Mouse (Mus musculus): ENCODE measurements around the gene Atp1b2. TPM values are rescaled to one million over a fixed set of nuclear protein-coding genes. Genes with fewer than 3 reads are reported as not detected.

Atp1b2 gene
- 1 to 10 TPM; 5.4 to 6.9 TPM for total RNA-seq (2023)

DNA sequence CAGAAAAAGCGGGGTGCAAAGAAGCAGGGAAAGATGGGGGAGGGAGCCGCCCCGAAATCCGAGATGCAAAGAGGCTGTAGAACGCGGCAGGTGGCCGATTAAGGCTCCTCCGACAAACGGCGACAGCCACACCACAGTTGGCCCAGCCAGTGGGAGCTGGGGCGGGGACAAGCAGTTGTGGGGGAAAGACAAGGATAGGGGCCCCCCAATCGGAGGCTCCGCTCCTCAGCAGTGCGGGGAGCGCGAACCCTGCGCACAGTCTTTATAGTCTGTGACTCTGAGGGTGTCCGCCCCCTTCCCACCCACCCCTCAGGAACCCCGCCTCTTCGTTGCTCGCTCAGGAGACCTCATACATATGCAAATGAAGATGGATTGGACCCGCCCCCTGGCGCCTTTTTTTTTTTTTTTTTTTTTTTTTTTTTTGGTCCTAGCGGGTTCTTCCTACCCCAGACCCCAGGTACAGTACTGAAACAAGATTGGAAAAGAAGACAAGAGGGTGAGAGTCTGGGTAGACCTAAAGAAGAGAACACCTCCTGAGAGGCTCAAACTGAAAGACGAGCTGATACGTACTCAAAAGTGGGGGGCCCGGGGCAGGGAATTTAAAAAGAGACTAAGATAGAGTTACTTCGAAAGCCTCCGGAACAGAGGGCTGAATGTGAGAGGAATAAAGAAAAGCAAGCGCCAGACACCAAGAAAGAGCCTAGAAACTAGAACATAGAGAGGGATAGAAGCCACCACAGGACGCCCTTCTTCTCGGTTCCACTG lies at the start of gene Atp1b2:
Gene Atp1b2, minus strand, starts transcription at position 217 of the 765 bp plus-strand sequence.

GRCm38 (mm10) chr11:69632284-69633089 lies 26.7 kb upstream of the Atp1b2 start, which contains the start of gene Fxr2:
TSS of gene Fxr2 (plus strand) at chr11:69632990.

DNA sequence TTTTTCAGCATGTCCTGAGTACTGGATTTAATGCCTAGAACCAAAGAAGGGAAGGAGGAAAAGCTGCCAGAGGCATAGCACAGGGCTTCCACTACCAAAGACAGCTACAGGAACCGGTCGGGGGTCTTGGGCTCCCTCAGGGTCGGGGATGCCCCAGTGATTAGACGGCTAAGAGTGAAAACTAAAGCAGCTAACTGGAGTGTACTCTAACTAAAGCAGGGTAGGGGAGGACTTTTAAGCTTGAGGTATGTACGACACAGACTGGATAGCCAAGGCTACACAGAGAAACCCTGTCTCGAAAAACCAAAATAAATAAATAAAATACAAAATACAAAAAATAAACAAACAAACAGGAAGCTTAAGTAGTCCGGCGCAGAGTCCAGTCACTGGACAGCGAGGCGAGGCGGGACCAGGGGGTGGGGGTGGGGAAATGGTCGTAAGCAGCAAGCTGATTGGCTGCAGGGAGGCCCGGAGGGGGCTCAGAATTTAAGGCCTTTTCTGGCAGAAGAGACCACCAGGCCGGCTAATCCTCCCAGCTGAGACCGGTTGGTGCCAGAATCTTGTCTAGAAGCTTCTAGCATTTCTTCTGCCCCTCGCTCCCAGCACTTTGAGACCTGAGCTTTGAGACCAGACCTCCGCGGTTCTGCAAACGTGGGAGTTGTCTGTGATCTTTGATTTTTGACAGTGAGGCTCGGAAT lies 16.0 kb upstream of the Atp1b2 start, which contains the start of gene Sat2:
Gene Sat2, plus strand, starts transcription at position 454 of the 698 bp plus-strand sequence.

DNA sequence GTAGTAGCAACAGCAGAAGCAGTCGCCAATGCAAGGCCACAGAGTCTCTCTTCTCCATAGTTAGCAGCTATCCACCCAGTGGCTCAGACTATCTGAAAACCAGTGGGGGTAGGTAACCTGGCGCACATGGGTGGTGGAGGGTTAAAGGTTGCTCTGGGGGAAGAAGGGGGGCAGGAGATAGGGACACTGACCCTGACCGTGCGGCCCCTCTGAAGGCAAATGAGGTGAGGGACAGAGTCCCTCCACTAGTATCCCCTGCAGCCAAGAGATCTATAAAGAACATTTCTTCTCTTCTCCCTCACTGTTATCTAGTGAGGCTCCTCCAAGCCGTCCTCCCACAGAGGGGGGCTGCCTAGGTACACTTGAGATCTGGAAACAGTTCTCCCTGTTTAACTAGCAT lies 12.1 kb upstream of the Atp1b2 start, which contains the start of gene Shbg:
Gene Shbg, minus strand, starts transcription at position 101 of the 400 bp plus-strand sequence.

DNA sequence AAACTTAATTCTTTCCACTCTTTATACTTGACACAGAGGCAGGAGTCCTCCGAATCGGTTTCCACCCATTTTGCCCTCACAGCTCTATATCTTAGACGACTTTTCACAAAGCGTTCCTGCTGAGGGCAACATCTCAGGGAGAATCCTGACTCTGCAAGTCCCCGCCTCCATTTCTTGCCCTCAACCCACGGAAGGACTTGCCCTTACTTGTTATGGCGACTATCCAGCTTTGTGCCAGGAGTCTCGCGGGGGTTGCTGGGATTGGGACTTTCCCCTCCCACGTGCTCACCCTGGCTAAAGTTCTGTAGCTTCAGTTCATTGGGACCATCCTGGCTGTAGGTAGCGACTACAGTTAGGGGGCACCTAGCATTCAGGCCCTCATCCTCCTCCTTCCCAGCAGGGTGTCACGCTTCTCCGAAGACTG lies 25.6 kb downstream of the Atp1b2 start, which contains the start of the genes Wrap53 and Trp53:
Gene Wrap53, minus strand, starts transcription at position 165 of the 424 bp plus-strand sequence.
Gene Trp53, plus strand, starts transcription at position 269 of the 424 bp plus-strand sequence.

GRCm38 (mm10) chr11:69559851-69560765 lies 45.6 kb downstream of the Atp1b2 start, which contains the start of gene Efnb3:
TSS of gene Efnb3 (minus strand) at chr11:69560205.

Other genes with a start within 250 kb of the Atp1b2 start
- 10 to 100 TPM; 12.7 to 16.7 TPM for gene Chd3, start 236.5 kb downstream of the Atp1b2 start, total RNA-seq (2023)
- 10 to 100 TPM; 47.3 to 48.0 TPM for gene Naa38, start 210.5 kb downstream of the Atp1b2 start, total RNA-seq (2023)
- gene Cyb5d1, start 210.3 kb downstream of the Atp1b2 start, total RNA-seq (2023): 10 to 100 TPM; 23.5 to 27.2 TPM
- gene Tmem88, start 207.7 kb downstream of the Atp1b2 start, total RNA-seq (2023): 10 to 100 TPM in 1 of 2 experiments, 1 to 10 TPM in 1; 9.2 to 11.9 TPM
- 100 to 1,000 TPM; 148 to 175 TPM for gene Kdm6b, start 192.3 kb downstream of the Atp1b2 start, total RNA-seq (2023)
- 1 to 10 TPM; 9.6 to 9.8 TPM for gene Dnah2, start 56.8 kb downstream of the Atp1b2 start, total RNA-seq (2023)
- under 1 TPM; 0.18 to 0.20 TPM for gene Efnb3, start 45.7 kb downstream of the Atp1b2 start, total RNA-seq (2023)
- gene Wrap53, start 25.7 kb downstream of the Atp1b2 start, total RNA-seq (2023): 1 to 10 TPM; 9.0 to 9.8 TPM
- 10 to 100 TPM; 59.1 to 59.7 TPM for gene Trp53, start 25.6 kb downstream of the Atp1b2 start, total RNA-seq (2023)
- not detected for gene Shbg, start 12.0 kb upstream of the Atp1b2 start, total RNA-seq (2023)
- gene Sat2, start 16.1 kb upstream of the Atp1b2 start, total RNA-seq (2023): not detected
- 10 to 100 TPM; 42.3 to 53.2 TPM for gene Fxr2, start 27.0 kb upstream of the Atp1b2 start, total RNA-seq (2023)
- under 1 TPM in 1 of 2 experiments, not detected in 1; 0.55 TPM for gene Sox15, start 49.4 kb upstream of the Atp1b2 start, total RNA-seq (2023)
- 10 to 100 TPM; 51.6 to 54.9 TPM for gene Mpdu1, start 56.7 kb upstream of the Atp1b2 start, total RNA-seq (2023)
- 100 to 1,000 TPM; 138 to 157 TPM for gene Cd68, start 60.2 kb upstream of the Atp1b2 start, total RNA-seq (2023)
- gene Eif4a1, start 66.5 kb upstream of the Atp1b2 start, total RNA-seq (2023): 100 to 1,000 TPM; 554 to 653 TPM
- gene Senp3, start 76.1 kb upstream of the Atp1b2 start, total RNA-seq (2023): 10 to 100 TPM; 64.7 to 65.2 TPM
- 10 to 100 TPM; 15.8 to 16.0 TPM for gene Tnfsf13, start 79.8 kb upstream of the Atp1b2 start, total RNA-seq (2023)
- 1 to 10 TPM; 7.9 to 8.7 TPM for gene Tnfsf12, start 89.9 kb upstream of the Atp1b2 start, total RNA-seq (2023)
- 1 to 10 TPM; 4.7 to 5.5 TPM for gene Tnfsfm13, start 90.2 kb upstream of the Atp1b2 start, total RNA-seq (2023)
- 10 to 100 TPM; 82.6 to 86.1 TPM for gene Polr2a, start 152.7 kb upstream of the Atp1b2 start, total RNA-seq (2023)
- not detected for gene Slc35g3, start 156.0 kb upstream of the Atp1b2 start, total RNA-seq (2023)
- gene Zbtb4, start 160.0 kb upstream of the Atp1b2 start, total RNA-seq (2023): 1 to 10 TPM; 2.4 to 3.3 TPM
- gene Chrnb1, start 190.0 kb upstream of the Atp1b2 start, total RNA-seq (2023): 1 to 10 TPM in 1 of 2 experiments, under 1 TPM in 1; 0.79 to 1.9 TPM
- under 1 TPM in 1 of 2 experiments, not detected in 1; 0.18 TPM for gene Fgf11, start 195.9 kb upstream of the Atp1b2 start, total RNA-seq (2023)
- gene Tmem102, start 199.7 kb upstream of the Atp1b2 start, total RNA-seq (2023): not detected
- gene Gm39566, start 209.4 kb upstream of the Atp1b2 start, total RNA-seq (2023): not detected
- not detected for gene Spem2, start 212.5 kb upstream of the Atp1b2 start, total RNA-seq (2023)
- not detected for gene Spem1, start 216.2 kb upstream of the Atp1b2 start, total RNA-seq (2023)
- gene Nlgn2, start 231.8 kb upstream of the Atp1b2 start, total RNA-seq (2023): 1 to 10 TPM; 1.3 to 2.1 TPM
- gene Tmem256, start 232.6 kb upstream of the Atp1b2 start, total RNA-seq (2023): 100 to 1,000 TPM in 1 of 2 experiments, 10 to 100 TPM in 1; 99.2 to 106 TPM
- 10 to 100 TPM; 35.0 to 35.9 TPM for gene Plscr3, start 240.4 kb upstream of the Atp1b2 start, total RNA-seq (2023)